Mouse (Mus musculus) embryonic facial prominence, embryonic 12.5 days (tissue): ENCODE measurements around the gene Mptx2. TPM values are rescaled to one million over a fixed set of nuclear protein-coding genes. Genes with fewer than 3 reads are reported as not detected.
"Not testable (repeated sequence)": the region's sequence is repeated elsewhere in the genome, so short reads cannot be mapped to it uniquely, and the experiment has no call there.

Experiments used
- ATAC-seq: fragments of 200-750 bp; cut with Nextera tagmentation; 2 replicates; pipeline ENCODE4 v1.8.0; 2017; ENCODE audit not compliant: insufficient number of reproducible peaks, insufficient read depth, low FRiP score, low TSS enrichment
- H3K27ac ChIP-seq: fragments of 300-500 bp; sonication (generic); 2 replicates; pipeline ENCODE4 v1.5.1; 2016; ENCODE audit warnings: mild to moderate bottlenecking
- H3K27me3 ChIP-seq: fragments of 300-500 bp; sonication (generic); 2 replicates; pipeline ENCODE4 v1.6.1; 2016; ENCODE audit warnings: mild to moderate bottlenecking, moderate library complexity
- H3K36me3 ChIP-seq: fragments of 300-500 bp; sonication (generic); 2 replicates; pipeline ENCODE4 v1.6.1; 2016; ENCODE audit warnings: mild to moderate bottlenecking
- H3K4me1 ChIP-seq: fragments of 300-500 bp; sonication (generic); 2 replicates; pipeline ENCODE4 v1.6.1; 2016
- H3K4me2 ChIP-seq: fragments of 300-500 bp; sonication (generic); replicated peaks from 2 replicates; pipeline ENCODE4 v1.6.1; 2016; ENCODE audit warnings: mild to moderate bottlenecking, moderate library complexity
- H3K4me3 ChIP-seq: fragments of 300-500 bp; sonication (generic); 2 replicates; pipeline ENCODE4 v1.5.1; 2016; ENCODE audit warnings: mild to moderate bottlenecking
- H3K9ac ChIP-seq: fragments of 300-500 bp; sonication (generic); 2 replicates; pipeline ENCODE4 v1.6.1; 2016; ENCODE audit warnings: mild to moderate bottlenecking, moderate library complexity
- H3K9me3 ChIP-seq: fragments of 300-500 bp; sonication (generic); 2 replicates; pipeline ENCODE4 v1.6.1; 2016; ENCODE audit warnings: mild to moderate bottlenecking, moderate library complexity
- WGBS: fragments of 180-500 bp; shearing (Covaris S2); methylation state at CpG from one replicate; pipeline ENCODE4 v1.1.7; 2016; 5-methylcytosine and 5-hydroxymethylcytosine counted together
- polyA plus RNA-seq: library from polyadenylated mRNA; unstranded; fragments of >200 nt; fragmentation: Nextera tagmentation; extraction: Ambion mirVana; gene quantifications from 2 replicates; pipeline ENCODE4 v1.2.1, GENCODE M21; 2016

The Mptx2 gene
- polyA plus RNA-seq: not detected in 2 replicates

GRCm38 (mm10) chr1:173277677-173278076 lies at the start of gene Mptx2:
TSS of gene Mptx2 (minus strand) at chr1:173277777.
- Histone ChIP-seq H3K27me3 (no peaks in the 10 kb centered on the region), H3K4me3 (no peak within 1 kb of the TSS), H3K4me2 (no peak within 1 kb of the TSS), H3K9ac (no peak within 1 kb of the TSS), H3K27ac (no peak within 1 kb of the TSS), H3K9me3 (no peaks in the 10 kb centered on the region), H3K4me1 (no peaks in the 10 kb centered on the region), H3K36me3 (no peaks in the 10 kb centered on the region)
- WGBS: 80% methylated on average over 3 of the region's 3 CpGs
- no peak for ATAC-seq

DNA sequence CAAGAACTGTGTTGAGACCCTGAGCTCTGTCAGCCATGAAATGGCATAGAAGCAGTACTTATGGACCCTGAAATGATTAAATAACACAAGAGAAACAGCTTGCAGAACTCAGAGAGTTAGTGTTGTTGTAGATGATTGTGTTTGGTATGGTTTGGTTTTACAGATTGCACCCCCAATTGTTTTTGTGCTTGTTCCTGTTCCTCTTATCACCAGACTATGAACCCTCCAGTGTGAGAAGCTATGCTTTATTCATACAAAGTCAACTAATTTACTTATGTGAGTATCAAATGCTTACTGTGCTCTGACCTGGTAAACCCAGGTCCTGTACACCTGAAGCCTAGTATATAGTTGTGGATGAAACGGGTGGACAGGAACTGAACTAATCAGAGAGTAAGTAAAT lies 49.0 kb upstream of the Mptx2 start:
- Histone ChIP-seq H3K27ac (no peak overlapping the region), H3K4me1 (no peaks in the 10 kb centered on the region), H3K27me3 (no peaks in the 10 kb centered on the region), H3K4me3 (no peak overlapping the region), H3K9ac (no peak overlapping the region), H3K9me3 (no peaks in the 10 kb centered on the region), H3K4me2 (no peak overlapping the region), H3K36me3 (no peaks in the 10 kb centered on the region)
- ATAC-seq: no peak
- 54% methylated on average over 1 of the region's 1 CpGs for WGBS

- Histone ChIP-seq H3K4me3 (no peak overlapping the region), H3K9ac (no peak overlapping the region), H3K27ac (no peak overlapping the region), H3K4me2 (no peak overlapping the region), H3K4me1 (no peaks in the 10 kb centered on the region), H3K9me3 (no peaks in the 10 kb centered on the region), H3K27me3 (no peaks in the 10 kb centered on the region), H3K36me3 (no peaks in the 10 kb centered on the region)
- no peak for ATAC-seq
- WGBS: 83% methylated on average over 1 of the region's 1 CpGs
Measured at GRCm38 (mm10) chr1:173325395-173325794, 47.8 kb upstream of the Mptx2 start.

- ATAC-seq: no peak
- no peaks in the 10 kb centered on the region for H3K4me1 ChIP-seq
- H3K27me3 ChIP-seq: no peaks in the 10 kb centered on the region
- H3K9me3 ChIP-seq: no peaks in the 10 kb centered on the region
- H3K27ac ChIP-seq: no peak overlapping the region
- H3K36me3 ChIP-seq: no peaks in the 10 kb centered on the region
- no peak overlapping the region for H3K4me3 ChIP-seq
- no peak overlapping the region for H3K9ac ChIP-seq
- H3K4me2 ChIP-seq: no peak overlapping the region
- WGBS: 56% methylated on average over 4 of the region's 4 CpGs
Measured at GRCm38 (mm10) chr1:173324961-173325360, 47.4 kb upstream of the Mptx2 start.

DNA sequence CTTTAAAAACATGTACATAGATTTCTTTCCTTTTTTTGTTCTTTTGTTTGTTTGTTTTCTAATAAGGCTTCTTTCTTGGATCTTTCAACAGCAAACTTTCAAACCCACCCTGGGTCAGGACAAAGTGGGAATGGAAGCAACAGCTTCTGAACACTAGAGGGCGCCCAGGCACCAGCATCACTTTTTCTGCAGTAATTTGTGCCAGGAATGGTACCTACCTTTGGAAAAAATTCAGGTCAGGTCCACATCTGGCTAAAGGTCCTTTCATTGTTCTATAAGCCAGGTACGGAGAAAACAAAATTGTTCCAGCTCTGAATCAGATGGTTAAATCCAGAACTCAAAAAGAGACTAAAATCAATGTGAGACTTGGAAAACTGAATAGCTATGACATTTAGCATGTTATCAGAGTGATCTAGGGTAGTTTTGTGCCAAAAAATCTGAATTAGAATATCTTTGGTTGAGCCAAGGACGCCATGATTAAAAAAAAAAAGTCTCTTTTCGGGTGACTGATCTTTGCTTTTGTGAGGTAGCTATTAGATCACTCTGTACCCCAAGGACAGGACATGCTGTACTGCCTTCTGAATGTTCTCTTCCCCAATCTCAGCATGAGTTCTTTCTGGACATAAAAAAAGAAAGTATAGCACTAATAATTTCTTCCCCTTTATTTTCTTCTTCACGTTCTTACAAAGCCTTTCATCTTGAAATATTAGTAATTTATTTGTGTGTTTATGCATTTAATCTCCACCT lies 46.4 kb upstream of the Mptx2 start:
- Histone ChIP-seq H3K4me3 (no peak overlapping the region), H3K4me2 (no peak overlapping the region), H3K27me3 (no peaks in the 10 kb centered on the region), H3K9me3 (no peaks in the 10 kb centered on the region), H3K4me1 (no peaks in the 10 kb centered on the region), H3K27ac (no peak overlapping the region), H3K36me3 (no peaks in the 10 kb centered on the region), H3K9ac (no peak overlapping the region)
- 32% methylated on average over 5 of the region's 5 CpGs for WGBS
- no peak for ATAC-seq

GRCm38 (mm10) chr1:173322249-173322627 lies 44.7 kb upstream of the Mptx2 start:
- Histone ChIP-seq H3K27ac (no peak overlapping the region), H3K9me3 (no peaks in the 10 kb centered on the region), H3K36me3 (no peaks in the 10 kb centered on the region), H3K4me2 (no peak overlapping the region), H3K27me3 (no peaks in the 10 kb centered on the region), H3K4me3 (no peak overlapping the region), H3K4me1 (no peaks in the 10 kb centered on the region), H3K9ac (no peak overlapping the region)
- WGBS: 72% methylated on average over 6 of the region's 6 CpGs
- ATAC-seq: no peak

DNA sequence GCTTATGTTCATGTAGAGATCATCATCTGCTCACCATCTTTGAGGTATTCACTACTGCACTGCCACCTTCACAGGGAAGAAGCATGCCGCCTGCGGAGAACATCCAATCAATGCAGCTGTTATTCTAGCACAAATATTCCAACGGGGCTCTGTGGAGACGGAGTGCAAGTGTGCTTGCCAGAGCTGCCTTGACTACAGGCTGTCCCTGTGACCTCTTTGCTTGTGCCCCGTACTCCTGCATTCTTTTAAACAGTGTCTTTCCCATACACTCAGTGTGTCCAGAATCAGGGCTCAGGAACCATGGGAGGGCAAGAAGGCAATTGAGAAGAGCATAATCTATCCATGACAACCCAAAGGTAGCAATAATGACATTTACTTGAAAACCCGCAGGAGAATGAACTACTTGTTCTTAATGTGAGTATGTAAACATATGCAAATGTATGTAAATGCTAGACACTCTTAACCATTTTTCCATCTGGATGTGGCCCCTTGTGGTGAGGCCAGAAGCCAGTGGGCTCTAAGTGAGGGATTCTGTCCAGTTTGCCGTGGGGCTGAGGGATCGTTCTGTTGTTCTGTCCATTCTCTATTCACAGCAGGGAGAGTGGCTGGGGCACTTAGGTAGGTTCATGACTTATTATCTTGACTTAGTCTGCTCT lies 44.1 kb upstream of the Mptx2 start:
- 75% methylated on average over 8 of the region's 8 CpGs for WGBS
- Histone ChIP-seq H3K27ac (no peak overlapping the region), H3K4me1 (no peaks in the 10 kb centered on the region), H3K4me2 (no peak overlapping the region), H3K36me3 (no peaks in the 10 kb centered on the region), H3K4me3 (no peak overlapping the region), H3K9ac (no peak overlapping the region), H3K27me3 (no peaks in the 10 kb centered on the region), H3K9me3 (no peaks in the 10 kb centered on the region)
- ATAC-seq: no peak

GRCm38 (mm10) chr1:173317925-173318477 lies 40.4 kb upstream of the Mptx2 start:
- ATAC-seq: no peak
- no peaks in the 10 kb centered on the region for H3K36me3 ChIP-seq
- WGBS: 88% methylated on average over 2 of the region's 2 CpGs
- no peak overlapping the region for H3K4me2 ChIP-seq
- H3K27ac ChIP-seq: no peak overlapping the region
- H3K9me3 ChIP-seq: no peaks in the 10 kb centered on the region
- no peak overlapping the region for H3K9ac ChIP-seq
- H3K4me3 ChIP-seq: no peak overlapping the region
- no peaks in the 10 kb centered on the region for H3K4me1 ChIP-seq
- no peaks in the 10 kb centered on the region for H3K27me3 ChIP-seq

DNA sequence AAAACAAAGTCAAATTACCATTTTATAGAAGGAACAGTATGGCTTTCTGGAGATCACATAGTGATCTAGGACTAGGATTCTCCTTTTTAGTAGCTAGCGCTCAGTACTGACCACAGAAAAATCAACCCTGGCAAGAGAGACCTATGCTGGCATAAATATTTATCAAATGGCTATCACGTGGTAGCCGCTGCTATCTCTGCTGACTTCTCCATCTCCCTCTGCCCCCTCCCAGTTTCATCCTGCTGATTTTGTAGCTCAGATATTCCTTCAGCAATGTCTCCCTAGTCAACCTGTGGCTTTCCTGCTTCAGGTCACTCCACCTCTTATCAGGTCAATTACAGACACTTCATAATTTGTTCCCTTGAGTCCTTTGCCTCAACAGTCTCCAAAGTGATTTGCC lies 38.1 kb upstream of the Mptx2 start:
- H3K27ac ChIP-seq: no peak overlapping the region
- H3K4me1 ChIP-seq: no peaks in the 10 kb centered on the region
- no peaks in the 10 kb centered on the region for H3K9me3 ChIP-seq
- H3K4me3 ChIP-seq: no peak overlapping the region
- no peak overlapping the region for H3K9ac ChIP-seq
- no peaks in the 10 kb centered on the region for H3K36me3 ChIP-seq
- no peak overlapping the region for H3K4me2 ChIP-seq
- ATAC-seq: no peak
- WGBS: 88% methylated on average over 3 of the region's 3 CpGs
- no peaks in the 10 kb centered on the region for H3K27me3 ChIP-seq

DNA sequence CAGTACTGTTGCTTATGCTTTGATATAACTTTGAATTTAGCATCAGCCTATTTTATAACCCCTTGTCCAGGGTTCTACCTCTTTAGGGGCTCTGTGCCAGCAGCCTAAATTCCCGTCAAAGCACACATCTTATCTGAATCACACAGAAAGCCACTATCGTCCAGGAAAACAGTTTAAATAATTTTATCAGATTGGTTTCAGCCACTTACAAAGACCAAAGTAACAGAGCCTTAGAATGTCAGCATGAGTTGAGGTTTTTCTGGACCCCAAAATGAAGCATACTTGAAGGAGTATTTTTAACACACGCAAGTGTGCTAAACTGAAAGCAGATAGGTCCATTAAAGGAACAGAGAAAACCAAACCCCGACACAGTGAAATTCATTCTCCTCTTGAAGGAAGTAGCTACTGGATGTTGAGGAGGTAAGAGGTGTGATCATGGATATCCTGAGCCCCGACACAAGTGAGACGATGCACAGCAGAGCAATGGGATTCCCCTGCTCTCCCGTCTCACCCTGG lies 36.0 kb upstream of the Mptx2 start:
- not testable (repeated sequence) for H3K4me3 ChIP-seq, H3K4me1 ChIP-seq, H3K4me2 ChIP-seq, H3K9me3 ChIP-seq, H3K27me3 ChIP-seq, ATAC-seq, H3K27ac ChIP-seq, H3K36me3 ChIP-seq, H3K9ac ChIP-seq
- WGBS: 78% methylated on average over 7 of the region's 7 CpGs

DNA sequence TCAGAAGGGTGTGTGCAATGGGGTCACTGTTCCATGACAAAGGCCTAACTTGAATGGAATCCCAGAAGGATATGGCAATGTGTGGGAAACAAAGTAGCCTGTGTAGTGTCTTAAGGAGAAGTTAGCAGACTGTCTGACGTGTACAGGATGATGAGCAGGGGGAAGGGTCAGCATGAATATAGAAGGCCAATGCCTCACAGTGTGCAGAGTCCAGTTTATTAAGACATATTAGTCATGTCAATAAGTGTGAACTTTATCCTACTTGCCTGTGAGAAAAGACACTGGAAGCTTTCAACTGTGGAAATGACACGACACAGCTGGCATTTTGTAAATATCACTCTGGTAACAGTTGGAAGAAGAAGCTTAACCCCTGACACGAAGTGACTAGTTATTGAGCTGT lies 25.2 kb upstream of the Mptx2 start:
- H3K4me3 ChIP-seq, H3K9me3 ChIP-seq, H3K9ac ChIP-seq, ATAC-seq, H3K36me3 ChIP-seq, H3K4me1 ChIP-seq, H3K27me3 ChIP-seq, H3K4me2 ChIP-seq, H3K27ac ChIP-seq: not testable (repeated sequence)
- WGBS: 60% methylated on average over 3 of the region's 3 CpGs

- no peak within 1 kb of the TSS for H3K9ac ChIP-seq
- no peak within 1 kb of the TSS for H3K4me2 ChIP-seq
- H3K27ac ChIP-seq: no peak within 1 kb of the TSS
- H3K27me3 ChIP-seq: no peaks in the 10 kb centered on the region
- no peak within 1 kb of the TSS for H3K4me3 ChIP-seq
- no peaks in the 10 kb centered on the region for H3K4me1 ChIP-seq
- ATAC-seq: no peak
- H3K9me3 ChIP-seq: no peaks in the 10 kb centered on the region
- H3K36me3 ChIP-seq: no peaks in the 10 kb centered on the region
Measured at GRCm38 (mm10) chr1:173265701-173266100, 11.9 kb downstream of the Mptx2 start, which contains the start of gene Olfr418. TSS of gene Olfr418 (plus strand) at chr1:173266001.
